ENCODE assay signal across 8 mouse cellular contexts in the genomic region with DNA sequence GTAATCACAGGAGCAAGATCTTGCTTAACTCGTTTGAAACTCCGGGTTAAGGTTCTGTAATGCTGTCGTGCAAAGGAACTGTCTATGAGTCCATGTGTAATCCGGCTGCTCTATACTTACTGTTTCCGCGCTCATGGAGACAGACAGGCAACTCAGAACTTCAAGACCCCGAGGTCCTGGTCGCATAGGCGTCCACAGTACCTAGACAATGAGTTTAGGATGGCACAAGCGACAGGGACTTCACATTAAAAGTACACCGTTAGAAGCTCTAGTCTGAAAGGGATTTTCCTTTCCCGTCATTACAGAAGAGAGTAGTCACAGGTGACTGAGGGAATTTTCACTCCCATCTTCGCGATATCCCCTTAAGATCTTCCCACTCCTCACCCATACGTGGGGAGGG. TPM values are rescaled to one million over a fixed set of nuclear protein-coding genes. Genes with fewer than 3 reads are reported as not detected.
DNase-seq lines count a peak whose midpoint lies in the region; ATAC-seq and TF ChIP-seq lines count a peak whose summit lies in the region.

No protein-coding gene starts in this region.

- TF ChIP-seq CTCF in CH12.LX (conservative IDR thresholded peaks at IDR 0.05 in 1 of 2, IDR thresholded peaks at IDR 0.05 in 1 of 2; ENCODE audit: low read depth in 2 of 2, low read length in 2 of 2), result no peak
- no peak for TF ChIP-seq CTCF in liver, embryonic 14.5 days (IDR thresholded peaks at IDR 0.05; ENCODE audit: low read depth)

- no peaks in the 10 kb centered on the region for H3K9me3 ChIP-seq in heart, embryonic 12.5 days (replicated peaks)
- peaks cover 2% of the 10 kb centered on the region for H3K9me3 ChIP-seq in CH12.LX (replicated peaks; ENCODE audit: low read length)
- H3K9me3 ChIP-seq in forebrain, embryonic 15.5 days, result no peaks in the 10 kb centered on the region
- H3K9me3 ChIP-seq in liver, embryonic 14.5 days (ENCODE audit: control insufficient read depth, low read length), result no peaks in the 10 kb centered on the region

- TF ChIP-seq POLR2A in CH12.LX (IDR thresholded peaks at IDR 0.05; ENCODE audit: low read depth, low read length), result no peak

- H3K9ac ChIP-seq in heart, embryonic 12.5 days, result 0 out of 2 replicates have a peak overlapping the region, but pooled peaks have one; percentile 55
- H3K9ac ChIP-seq in CH12.LX (ENCODE audit: insufficient read depth, low read depth), result no peak overlapping the region
- no peak overlapping the region for H3K9ac ChIP-seq in forebrain, embryonic 15.5 days (replicated peaks)
- H3K9ac ChIP-seq in liver, embryonic 14.5 days (replicated peaks), result no peak overlapping the region

- no peak overlapping the region for H3K27ac ChIP-seq in heart, embryonic 12.5 days (ENCODE audit: poor library complexity, severe bottlenecking)
- H3K27ac ChIP-seq in CH12.LX (ENCODE audit: insufficient read depth, low read depth), result no peak overlapping the region
- H3K27ac ChIP-seq in forebrain, embryonic 15.5 days (replicated peaks), result no peak overlapping the region
- no peak overlapping the region for H3K27ac ChIP-seq in liver, embryonic 14.5 days

- no peak for TF ChIP-seq RAD21 in CH12.LX (IDR thresholded peaks at IDR 0.05; ENCODE audit: low read depth, low read length)

- no peak for TF ChIP-seq EP300 in CH12.LX (IDR thresholded peaks at IDR 0.05; ENCODE audit: low read length)
- no peak for TF ChIP-seq EP300 in liver, embryonic 14.5 days (IDR thresholded peaks at IDR 0.05; ENCODE audit: low read depth)

- dilution Hi-C loops in CH12.LX (cut with MboI; ENCODE audit: extremely low pct_ligation_motif_present, extremely low pct_unique_long_range_greater_than_20kb, low sequenced_read_pairs), result loop anchor here (25.0 kb wide), 1 partner anchor 168 kb away; no protein-coding TSS in a partner anchor

- ATAC-seq in heart, embryonic 12.5 days (ENCODE audit: insufficient number of reproducible peaks, low FRiP score), result no peak
- ATAC-seq in forebrain, embryonic 15.5 days (replicated peaks), result no peak
- ATAC-seq in liver, embryonic 14.5 days (ENCODE audit: insufficient read depth), result no peak

- H3K79me2 ChIP-seq in CH12.LX (replicated peaks; ENCODE audit: control insufficient read depth, extremely low read depth, insufficient read depth, poor library complexity, severe bottlenecking), result no peaks in the 10 kb centered on the region

- peak overlapping the region; percentile 66 for H3K4me3 ChIP-seq in heart, embryonic 12.5 days
- no peak overlapping the region for H3K4me3 ChIP-seq in CH12.LX (replicated peaks in 1 of 3; ENCODE audit: low read depth in 2 of 3, low read length in 2 of 3, poor library complexity in 1 of 3)
- peak overlapping the region; percentile 54; the same call in 1 of the 2 replicates for H3K4me3 ChIP-seq in forebrain, embryonic 15.5 days
- no peak overlapping the region for H3K4me3 ChIP-seq in liver, embryonic 14.5 days (ENCODE audit: insufficient read depth in 1 of 2, low read depth in 2 of 2, low read length in 2 of 2)

- H3K27me3 ChIP-seq in heart, embryonic 12.5 days (replicated peaks), result peaks cover 35% of the 10 kb centered on the region
- peaks cover 58% of the 10 kb centered on the region for H3K27me3 ChIP-seq in CH12.LX (replicated peaks)
- H3K27me3 ChIP-seq in forebrain, embryonic 15.5 days, result peaks cover 28% of the 10 kb centered on the region
- peaks cover 56% of the 10 kb centered on the region for H3K27me3 ChIP-seq in liver, embryonic 14.5 days (ENCODE audit: control insufficient read depth, insufficient read depth, low read length)

- intact Hi-C loops in heart, postnatal 10 days (cut with DNase I), result no loop called here

- DNase-seq in heart, postnatal 10 days, result no peak
- DNase-seq in CH12.LX (ENCODE audit: extremely low read depth), result no peak
- DNase-seq in liver, embryonic 14.5 days (ENCODE audit: low read depth in 3 of 3, low spot score in 3 of 3), result no peak
- DNase-seq in adrenal gland, postnatal 25 days, result no peak
- DNase-seq in cerebellum, adult 9-10 months, result no peak
- no peak for DNase-seq in gastrocnemius, adult 18-20 months (ENCODE audit: low spot score)

- H3K4me2 ChIP-seq in heart, embryonic 12.5 days, result peak overlapping the region; percentile 96
- H3K4me2 ChIP-seq in CH12.LX (ENCODE audit: insufficient read depth, low read depth, poor library complexity, severe bottlenecking), result peak overlapping the region; percentile 33
- H3K4me2 ChIP-seq in forebrain, embryonic 15.5 days (replicated peaks), result peak overlapping the region; percentile 93
- H3K4me2 ChIP-seq in liver, embryonic 14.5 days (ENCODE audit: low read depth), result peak overlapping the region; percentile 44

- in situ Hi-C loops in CH12.LX (cut with MboI; ENCODE audit: low pct_ligation_motif_present, low pct_unique_long_range_greater_than_20kb, low sequenced_read_pairs), result loop anchor here (5.0 kb wide), 2 partner anchors 118 to 153 kb away; no protein-coding TSS in a partner anchor

- 14% methylated on average over 15 of the region's 15 CpGs for WGBS in heart, embryonic 12.5 days
- 16% methylated on average over 15 of the region's 15 CpGs for WGBS in forebrain, embryonic 15.5 days
- WGBS in liver, embryonic 14.5 days (ENCODE audit: insufficient replicate concordance), result 20% methylated on average over 15 of the region's 15 CpGs

- peaks cover 16% of the 10 kb centered on the region for H3K4me1 ChIP-seq in heart, embryonic 12.5 days (replicated peaks)
- H3K4me1 ChIP-seq in CH12.LX (ENCODE audit: control insufficient read depth in 1 of 2, insufficient read depth in 2 of 2), result peaks cover 0 to 15% of the 10 kb centered on the region in 2 experiments; a peak in 2 of 4 replicates
- H3K4me1 ChIP-seq in forebrain, embryonic 15.5 days, result peaks cover 31% of the 10 kb centered on the region
- peaks cover 2 to 4% of the 10 kb centered on the region in 2 experiments; a peak in 2 of 4 replicates for H3K4me1 ChIP-seq in liver, embryonic 14.5 days (replicated peaks; ENCODE audit: control insufficient read depth in 2 of 2, insufficient read depth in 2 of 2, low read length in 1 of 2)

- no peaks in the 10 kb centered on the region for H3K36me3 ChIP-seq in heart, embryonic 12.5 days
- no peaks in the 10 kb centered on the region for H3K36me3 ChIP-seq in CH12.LX (replicated peaks in 1 of 2; ENCODE audit: control insufficient read depth in 1 of 2, insufficient read depth in 1 of 2, low read length in 1 of 2)
- no peaks in the 10 kb centered on the region for H3K36me3 ChIP-seq in forebrain, embryonic 15.5 days
- no peaks in the 10 kb centered on the region for H3K36me3 ChIP-seq in liver, embryonic 14.5 days (replicated peaks; ENCODE audit: control insufficient read depth, insufficient read depth, low read depth)

TF ChIP-seq in CH12.LX, 34 proteins besides CTCF, POLR2A, EP300 and RAD21:
- TF ChIP-seq JUN (IDR thresholded peaks at IDR 0.05; ENCODE audit: insufficient read depth, low read depth, low read length) (no peak), MAFK (IDR thresholded peaks at IDR 0.05; ENCODE audit: insufficient replicate concordance, low read length) (no peak), MAZ (IDR thresholded peaks at IDR 0.05; ENCODE audit: low read depth, low read length) (no peak), RCOR1 (conservative IDR thresholded peaks at IDR 0.05; ENCODE audit: low read depth, low read length) (no peak), USF2 (conservative IDR thresholded peaks at IDR 0.05; ENCODE audit: low read depth, low read length) (no peak), MXI1 (IDR thresholded peaks at IDR 0.05; ENCODE audit: low read depth, low read length) (no peak)

RNA-seq across cellular contexts. Expression of a gene that starts 0.8 kb away (rescaled TPM):
- 5.4 and 5.7 TPM in 2 replicates for polyA plus RNA-seq in heart, embryonic 12.5 days (2016; fragmentation: Nextera tagmentation; extraction: Ambion mirVana)
- total RNA-seq in heart, postnatal 10 days (2021), result 10 to 100 TPM; 34.3 to 56.2 TPM
- total RNA-seq in CH12.LX (2012; rRNA removed) (0.04 and 0.34 TPM in 2 replicates), CH12.LX (2014; rRNA removed) (0.07 and 0.16 TPM in 2 replicates)
- polyA plus RNA-seq in CH12.LX (2012; ENCODE audit: insufficient read length, low read depth), result 0.16 and 0.19 TPM in 2 replicates
- polyA plus RNA-seq in forebrain, embryonic 15.5 days (2015; fragmentation: Nextera tagmentation; extraction: Ambion mirVana), result 6.0 and 6.8 TPM in 2 replicates
- 0.23 and 0.25 TPM in 2 replicates for polyA plus RNA-seq in liver, embryonic 14.5 days (2012; rRNA removed)
- 0.46 and 0.56 TPM in 2 replicates for polyA plus RNA-seq in liver, embryonic 14.5 days (2014; fragmentation: Nextera tagmentation; extraction: Ambion mirVana)
- total RNA-seq in adrenal gland, postnatal 25 days (2021), result 23.7 and 25.6 TPM in 2 replicates
- 1 to 10 TPM; 5.9 to 9.6 TPM for total RNA-seq in gastrocnemius, adult 18-20 months (2021)

RNA-seq across cellular contexts. Expression of a gene that starts 53.2 kb away (rescaled TPM):
- 11.4 and 12.7 TPM in 2 replicates for polyA plus RNA-seq in heart, embryonic 12.5 days (2016; fragmentation: Nextera tagmentation; extraction: Ambion mirVana)
- 10 to 100 TPM; 41.9 to 45.6 TPM for total RNA-seq in heart, postnatal 10 days (2021)
- total RNA-seq in CH12.LX (2012; rRNA removed) (25.1 and 25.3 TPM in 2 replicates), CH12.LX (2014; rRNA removed) (13.2 and 17.7 TPM in 2 replicates)
- polyA plus RNA-seq in CH12.LX (2012; ENCODE audit: insufficient read length, low read depth), result 36.2 and 38.5 TPM in 2 replicates
- 1.2 and 1.5 TPM in 2 replicates for polyA plus RNA-seq in forebrain, embryonic 15.5 days (2015; fragmentation: Nextera tagmentation; extraction: Ambion mirVana)
- 8.3 and 9.6 TPM in 2 replicates for polyA plus RNA-seq in liver, embryonic 14.5 days (2012; rRNA removed)
- polyA plus RNA-seq in liver, embryonic 14.5 days (2014; fragmentation: Nextera tagmentation; extraction: Ambion mirVana), result 7.9 and 9.1 TPM in 2 replicates
- total RNA-seq in adrenal gland, postnatal 25 days (2021), result 127 and 149 TPM in 2 replicates
- total RNA-seq in gastrocnemius, adult 18-20 months (2021), result 10 to 100 TPM; 45.5 to 56.8 TPM

Comparison
In these comparisons a context has a peak if more than half of its experiments do, and no peak if none do; other contexts are left out.
1. H3K4me2 ChIP-seq: peak in every context shown above with its lines; median percentile 96 in heart, embryonic 12.5 days; 93 in forebrain, embryonic 15.5 days; 44 in liver, embryonic 14.5 days; 33 in CH12.LX.
2. H3K4me3 ChIP-seq: peak in heart, embryonic 12.5 days (single experiment) and forebrain, embryonic 15.5 days (single experiment); none in CH12.LX (0 of 3) and liver, embryonic 14.5 days (0 of 2).
3. RNA of a gene that starts 0.8 kb away (total RNA-seq): 34.3 to 56.2 TPM in heart, postnatal 10 days, 23.7 to 25.6 TPM in adrenal gland, postnatal 25 days and 5.9 to 9.6 TPM in gastrocnemius, adult 18-20 months; 0.04 to 0.34 TPM in CH12.LX; every median in the first group is over 4 times any median in the second.